Mouse (Mus musculus) layer of hippocampus, adult 11-12 months (tissue): ENCODE measurements at regions not wholly inside any gene's neighbourhood (a gene's known extent, or its start where the extent isn't known, plus 50 kb on each side); places are given as distances from the start of the nearest gene placed in this dataset.

Experiments used
- DNase-seq: peaks from one replicate; pipeline ENCODE4 v3.0.0; 2022; ENCODE audit warnings: low spot score

GRCm38 (mm10) chr6:108606231-108606630 lies 54.2 kb upstream of the Bhlhe40 start:
- peak; percentile 53 for DNase-seq

GRCm38 (mm10) chr6:108608308-108608707 lies 52.1 kb upstream of the Bhlhe40 start:
- DNase-seq: no peak
